Mouse (Mus musculus): ENCODE results near the gene Fkbp5.
"Not testable (repeated sequence)": the region's sequence is repeated elsewhere in the genome, so short reads cannot be mapped to it uniquely, and the experiment has no call there.

Gene Fkbp5

GRCm38 (mm10) chr17:28418954-28419353 is 98.4 kb downstream of the Fkbp5 start:
- DNase-seq (ENCODE audit: low read depth) = no peak

DNA sequence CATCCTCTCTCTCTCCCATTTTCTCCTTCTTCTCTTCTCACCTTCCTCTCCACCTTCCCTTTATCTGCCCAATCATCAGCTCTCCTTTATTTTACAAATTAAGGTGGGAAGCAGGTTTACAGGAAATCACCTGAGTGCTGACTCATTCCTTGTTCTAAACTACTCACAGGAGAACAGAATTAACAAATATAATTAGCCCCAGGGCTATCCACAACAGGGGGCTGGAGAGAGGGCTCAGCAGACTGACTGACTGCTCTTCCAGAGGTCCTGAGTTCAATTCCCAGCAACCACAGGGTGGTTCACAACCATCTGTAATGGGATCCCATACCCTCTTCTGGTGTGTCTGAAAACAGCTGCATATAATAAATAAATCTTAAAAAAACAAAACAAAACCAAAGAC is 98.8 kb downstream of the Fkbp5 start:
- DNase-seq (ENCODE audit: low read depth) = not testable (repeated sequence)

DNA sequence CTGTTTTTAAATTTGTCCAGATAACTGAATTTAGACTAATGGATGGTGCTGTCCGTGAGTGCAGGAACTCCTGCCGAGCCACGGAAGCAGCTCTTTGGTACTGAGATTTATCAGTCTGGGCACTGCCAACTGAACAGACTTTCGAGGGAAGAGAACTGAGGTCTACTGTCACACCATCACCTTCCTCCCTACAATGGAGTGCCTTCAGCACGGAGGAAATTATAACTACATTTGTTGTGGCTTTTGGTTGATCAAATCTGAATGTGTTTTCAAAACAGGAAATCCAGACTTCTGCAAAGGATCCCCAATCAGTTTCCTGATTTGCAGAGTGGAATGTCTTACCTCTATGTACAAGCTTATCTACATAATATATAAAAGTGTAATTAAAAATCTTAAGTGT is 99.6 kb downstream of the Fkbp5 start:
- no peak for DNase-seq (ENCODE audit: low read depth)

- DNase-seq (ENCODE audit: low read depth) = no peak
Measured at GRCm38 (mm10) chr17:28415271-28415670, 102.1 kb downstream of the Fkbp5 start.

GRCm38 (mm10) chr17:28411381-28411960 is 105.9 kb downstream of the Fkbp5 start:
- DNase-seq (ENCODE audit: low read depth) = no peak

DNA sequence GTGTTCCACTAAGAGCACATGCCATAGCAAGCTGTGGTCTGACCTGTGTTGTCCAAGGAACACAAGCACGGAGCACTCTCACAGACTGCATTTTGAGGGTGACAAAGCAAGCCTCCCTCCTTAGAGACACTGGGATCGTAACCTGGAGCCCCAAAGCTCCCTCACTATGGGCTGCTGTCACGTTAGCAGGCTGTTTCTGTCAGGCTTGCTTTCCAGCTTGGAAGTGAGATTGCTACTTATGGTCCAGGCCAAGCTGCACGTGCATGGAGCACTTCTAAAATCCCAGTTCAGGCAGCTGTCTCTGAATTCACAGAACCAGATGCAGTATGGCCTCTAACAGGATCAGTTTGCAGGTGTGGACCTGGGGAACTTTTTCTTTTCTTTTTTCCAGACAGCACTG is 106.6 kb downstream of the Fkbp5 start:
- no peak for DNase-seq (ENCODE audit: low read depth)

DNA sequence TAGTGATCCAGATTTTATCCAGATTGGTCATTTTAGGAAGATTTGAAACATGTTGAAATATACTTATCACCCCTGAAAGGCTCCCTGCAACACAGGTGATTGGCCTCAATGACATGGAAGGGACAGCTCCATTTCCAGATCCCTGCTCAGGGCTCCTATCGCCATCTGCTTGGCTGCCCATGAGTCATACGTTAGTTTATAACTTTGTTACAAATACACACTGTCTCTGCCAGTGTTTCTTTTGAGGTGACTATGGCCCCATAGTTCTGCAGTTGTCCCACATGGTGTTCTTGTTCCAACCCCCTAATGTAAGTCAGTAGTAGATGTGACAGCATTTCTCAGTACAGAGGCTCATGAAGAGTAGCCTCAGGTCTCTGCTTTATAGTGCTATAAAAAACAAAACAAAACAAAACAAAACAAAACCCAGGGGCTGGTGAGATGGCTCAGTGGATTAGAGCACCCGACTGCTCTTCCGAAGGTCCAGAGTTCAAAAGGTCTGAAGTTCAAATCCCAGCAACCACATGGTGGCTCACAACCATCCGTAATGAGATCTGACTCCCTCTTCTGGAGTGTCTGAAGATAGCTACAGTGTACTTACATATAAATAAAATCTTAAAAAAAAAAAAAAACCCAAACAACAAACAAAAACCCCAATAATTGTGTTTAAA is 108.9 kb downstream of the Fkbp5 start:
- DNase-seq (ENCODE audit: low read depth) = no peak

- peak; percentile 58 for DNase-seq (ENCODE audit: low read depth)
Measured at GRCm38 (mm10) chr17:28407418-28408250, 109.7 kb downstream of the Fkbp5 start.

- no peak for DNase-seq (ENCODE audit: low read depth)
Measured at GRCm38 (mm10) chr17:28406471-28406870, 110.9 kb downstream of the Fkbp5 start.

DNA sequence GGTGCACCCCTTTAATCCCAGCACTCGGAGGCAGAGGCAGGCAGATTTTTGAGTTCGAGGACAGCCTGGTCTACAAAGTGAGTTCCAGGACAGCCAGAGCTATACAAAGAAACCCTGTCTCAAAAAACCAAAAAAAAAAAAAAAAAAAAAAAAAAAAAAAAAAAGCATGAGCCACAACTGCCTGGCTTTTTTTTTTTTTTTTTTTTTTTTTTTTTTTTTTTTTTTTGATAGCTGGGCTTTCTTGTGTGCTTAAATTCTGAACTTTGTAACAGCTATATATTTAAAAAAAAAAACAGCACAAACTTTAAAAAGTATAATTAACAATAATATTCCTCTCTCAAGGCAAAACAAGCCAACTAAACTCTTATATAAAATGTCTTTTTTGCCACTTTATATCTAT is 112.6 kb downstream of the Fkbp5 start:
- not testable (repeated sequence) for DNase-seq (ENCODE audit: low read depth)

- no peak for DNase-seq (ENCODE audit: low read depth)
Measured at GRCm38 (mm10) chr17:28404301-28404700, 113.0 kb downstream of the Fkbp5 start.

DNA sequence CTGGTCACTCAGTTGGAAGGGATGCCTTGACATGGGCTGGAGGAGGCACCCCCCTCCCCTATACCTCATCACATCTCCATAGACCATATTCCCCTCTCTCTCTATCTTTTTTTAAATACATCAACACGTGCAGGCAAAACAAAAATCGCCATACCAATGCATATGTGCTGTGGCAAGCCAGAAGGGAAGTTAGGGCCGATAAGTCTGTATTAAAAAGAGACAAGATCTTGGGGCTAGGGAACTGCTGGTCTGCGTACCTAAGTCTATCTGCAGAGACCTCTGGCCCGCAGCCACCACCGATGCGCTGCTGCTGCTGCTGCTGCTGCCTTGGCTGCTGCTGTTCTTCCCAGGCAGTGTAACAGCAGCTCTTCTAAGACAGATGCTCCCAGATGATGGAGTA is 122.3 kb downstream of the Fkbp5 start:
- DNase-seq (ENCODE audit: low read depth) = no peak

GRCm38 (mm10) chr17:28394051-28394765 is 123.1 kb downstream of the Fkbp5 start:
- DNase-seq (ENCODE audit: low read depth) = no peak

DNA sequence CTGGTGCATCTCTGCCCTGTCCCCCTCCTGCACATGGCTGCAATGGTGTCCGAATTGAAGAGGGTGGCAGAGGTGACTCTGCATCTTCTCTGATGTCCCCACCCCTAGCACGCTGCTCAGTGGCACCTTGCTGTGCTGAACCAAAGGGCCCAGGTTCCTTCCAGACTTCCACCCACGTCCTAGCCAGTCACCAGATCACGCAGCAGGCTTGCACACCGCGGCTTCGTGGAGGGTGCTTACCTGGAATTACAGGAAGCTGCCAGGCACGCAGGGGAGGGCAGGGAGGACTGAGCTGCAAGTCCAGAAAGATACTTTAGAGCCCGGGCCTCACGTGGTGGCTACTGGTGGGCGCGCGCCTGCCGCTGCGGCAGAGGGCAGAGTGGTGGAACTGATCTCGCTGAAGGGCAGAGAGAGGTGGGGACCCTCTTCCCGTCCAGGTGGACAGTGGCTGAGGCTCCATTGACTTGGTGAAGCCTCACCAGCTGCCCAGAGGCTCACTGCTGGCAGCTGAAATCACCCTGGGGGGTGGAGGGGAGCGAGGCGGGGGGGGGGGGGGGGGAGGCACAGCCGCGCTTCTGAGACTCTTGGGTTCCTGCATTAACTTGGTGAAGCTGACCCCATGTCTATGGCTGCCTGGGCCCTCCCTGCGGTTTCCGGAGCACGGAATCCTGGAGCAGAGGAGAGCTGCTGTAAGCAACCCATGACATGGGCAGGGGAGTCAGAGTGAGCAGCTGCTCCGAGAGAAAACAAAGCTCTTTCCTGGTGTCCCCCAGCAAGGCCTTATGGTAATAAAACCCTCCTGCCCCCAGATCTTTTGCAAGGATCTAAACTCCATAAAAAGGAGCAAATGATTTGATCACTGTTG is 125.5 kb downstream of the Fkbp5 start:
- no peak for DNase-seq (ENCODE audit: low read depth)

DNA sequence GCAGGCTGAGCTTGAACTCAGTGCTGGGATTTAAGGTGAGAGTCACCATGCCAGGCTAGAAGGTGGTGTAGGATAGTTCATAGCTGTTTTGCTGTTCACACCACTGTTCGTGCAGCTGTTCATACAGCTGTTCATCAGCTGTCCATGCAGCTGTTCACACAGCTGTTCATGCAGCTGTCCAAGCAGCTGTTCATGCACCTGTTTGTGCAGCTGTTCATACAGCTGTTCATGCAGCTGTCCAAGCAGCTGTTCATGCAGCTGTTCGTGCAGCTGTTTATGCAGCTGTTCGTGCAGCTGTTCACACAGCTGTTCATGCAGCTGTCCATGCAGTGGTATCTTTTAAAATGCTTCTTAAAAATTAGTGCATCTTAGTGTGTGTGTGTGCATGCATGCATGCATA is 128.8 kb downstream of the Fkbp5 start:
- no peak for DNase-seq (ENCODE audit: low read depth)

GRCm38 (mm10) chr17:28386150-28386905 is 131.0 kb downstream of the Fkbp5 start:
- DNase-seq (ENCODE audit: low read depth) = peak; percentile 44

GRCm38 (mm10) chr17:28384298-28384697 is 133.0 kb downstream of the Fkbp5 start:
- peak; percentile 52 for DNase-seq (ENCODE audit: low read depth)

GRCm38 (mm10) chr17:28380255-28380654 is 137.1 kb downstream of the Fkbp5 start:
- DNase-seq (ENCODE audit: low read depth) = no peak

DNA sequence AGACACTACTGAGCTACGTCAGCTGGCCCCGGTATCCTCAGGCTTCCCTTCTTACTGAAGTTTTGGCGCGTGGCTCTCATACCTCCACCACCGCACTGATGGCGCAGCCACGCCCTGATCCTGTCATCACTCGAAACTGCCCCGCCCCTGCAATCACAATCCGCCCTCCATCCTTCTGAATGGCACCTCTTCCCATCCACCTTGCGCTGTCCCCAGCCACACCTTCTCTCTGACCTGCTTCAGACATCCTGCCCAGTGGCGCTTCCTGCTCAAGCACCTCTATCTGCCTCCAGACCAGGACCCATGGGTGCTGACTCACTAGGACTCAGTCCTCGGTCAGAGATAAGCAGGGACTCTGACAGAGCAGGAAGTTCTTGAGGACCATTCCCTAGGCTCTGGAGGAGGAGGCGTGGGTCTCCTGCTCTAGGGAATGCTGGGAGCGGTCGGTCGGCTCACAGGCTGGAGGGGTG is 141.7 kb downstream of the Fkbp5 start:
- no peak for DNase-seq (ENCODE audit: low read depth)

GRCm38 (mm10) chr17:28374494-28374893 is 142.8 kb downstream of the Fkbp5 start:
- no peak for DNase-seq (ENCODE audit: low read depth)

DNA sequence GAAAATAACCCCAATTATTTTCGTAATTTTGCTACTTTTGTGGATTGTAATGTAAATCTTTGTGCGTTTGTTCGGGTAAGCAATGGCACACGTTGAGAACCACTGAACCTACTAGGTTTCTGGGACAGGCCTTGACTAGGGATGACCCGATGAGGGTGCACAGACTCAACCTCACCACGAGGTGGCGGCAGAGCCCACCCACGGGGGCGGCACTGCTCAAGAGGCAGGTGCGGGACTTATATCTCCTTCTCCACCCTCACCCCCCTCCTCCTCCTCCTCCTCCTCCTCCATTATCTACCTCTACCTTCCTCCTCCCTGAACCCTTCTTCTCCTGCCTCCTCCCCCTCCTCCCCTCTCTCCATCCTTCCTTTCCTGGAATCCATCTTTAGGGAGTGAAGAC is 143.5 kb downstream of the Fkbp5 start:
- DNase-seq (ENCODE audit: low read depth) = no peak

Measured in c-Kit-positive CD71-positive TER-119-negative erythroid progenitor cells, embryonic 14.5 days (primary cell).